Mouse (Mus musculus) CH12.LX (cell line): ENCODE data around the gene Tpk1. TPM values are rescaled to one million over a fixed set of nuclear protein-coding genes. Genes with fewer than 3 reads are reported as not detected.

ENCODE experiments used
- DNase-seq: peaks from one replicate; pipeline ENCODE4 v3.0.0-alpha.2; 2013; ENCODE audit errors: extremely low read depth
- H3K27ac ChIP-seq: 2 replicates; pipeline ENCODE4 v1.5.1; 2012; ENCODE audit warnings: low read depth, mild to moderate bottlenecking, control low read depth, moderate library complexity; ENCODE audit not compliant: insufficient read depth
- H3K27me3 ChIP-seq: replicated peaks from 2 replicates; pipeline ENCODE3; 2012; ENCODE audit warnings: inconsistent platforms
- H3K36me3 ChIP-seq, 2 experiments: replicated peaks in 1 of 2; 2 replicates each; pipeline versions ENCODE3 to v1.6.1; 2012; ENCODE audit warnings: inconsistent platforms in 1 of 2, low read length in 1 of 2, mild to moderate bottlenecking in 1 of 2, mixed read lengths in 1 of 2, moderate library complexity in 1 of 2; ENCODE audit not compliant: control insufficient read depth in 1 of 2, insufficient read depth in 1 of 2
- H3K4me1 ChIP-seq, 2 experiments: 2 replicates each; pipeline ENCODE4 v1.6.1; 2012; ENCODE audit warnings: inconsistent platforms in 1 of 2, moderate library complexity in 1 of 2; ENCODE audit not compliant: insufficient read depth in 2 of 2, control insufficient read depth in 1 of 2
- H3K4me2 ChIP-seq: 2 replicates; pipeline ENCODE4 v1.6.1; 2012; ENCODE audit warnings: low read depth, mild to moderate bottlenecking, control low read depth; ENCODE audit not compliant: poor library complexity, insufficient read depth, severe bottlenecking
- H3K4me3 ChIP-seq, 3 experiments: fragments of 150-350 bp in 1 of 3; sonication (generic) in 1 of 3; replicated peaks in 1 of 3; 2 replicates each; pipeline versions ENCODE3 to v1.5.1; 2011 to 2012; ENCODE audit warnings: low read depth in 2 of 3, low read length in 2 of 3, mild to moderate bottlenecking in 2 of 3, moderate library complexity in 2 of 3, control low read depth in 1 of 3, improper control_type of control experiment in 1 of 3, inconsistent platforms in 1 of 3, mixed read lengths in 1 of 3; ENCODE audit not compliant: poor library complexity in 1 of 3
- H3K79me2 ChIP-seq: replicated peaks from 2 replicates; pipeline ENCODE4 v1.6.1; 2012; ENCODE audit warnings: mild to moderate bottlenecking, moderate library complexity; ENCODE audit not compliant: control insufficient read depth, poor library complexity, insufficient read depth, severe bottlenecking; ENCODE audit errors: extremely low read depth
- H3K9ac ChIP-seq: 2 replicates; pipeline ENCODE4 v1.6.1; 2012; ENCODE audit warnings: low read depth, mild to moderate bottlenecking, control low read depth, moderate library complexity; ENCODE audit not compliant: insufficient read depth
- H3K9me3 ChIP-seq: replicated peaks from 2 replicates; pipeline ENCODE3; 2012; ENCODE audit warnings: low read length, inconsistent platforms, mixed read lengths
- BHLHE40 ChIP-seq: IDR thresholded peaks from 2 replicates; pipeline ENCODE4 v1.6.1; 2011; ENCODE audit warnings: mild to moderate bottlenecking, low read depth, low read length, improper control_type of control experiment
- CHD1 ChIP-seq: IDR thresholded peaks from 2 replicates; pipeline ENCODE4 v1.6.1; 2012; ENCODE audit warnings: low read depth, low read length, improper control_type of control experiment, inconsistent platforms
- ELF1 ChIP-seq: IDR thresholded peaks from 2 replicates; pipeline ENCODE4 v1.6.1; 2014; ENCODE audit warnings: low read depth, mild to moderate bottlenecking, inconsistent platforms, low read length, improper control_type of control experiment
- ETS1 ChIP-seq: conservative IDR thresholded peaks from 2 replicates; pipeline ENCODE4 v1.6.1; 2012; ENCODE audit warnings: low read depth, mild to moderate bottlenecking, inconsistent platforms, low read length, improper control_type of control experiment, moderate library complexity
- GABPA ChIP-seq: IDR thresholded peaks from 2 replicates; pipeline ENCODE4 v1.6.1; 2012; ENCODE audit warnings: low read depth, low read length, improper control_type of control experiment, inconsistent platforms; ENCODE audit not compliant: insufficient replicate concordance
- HCFC1 ChIP-seq: IDR thresholded peaks from 2 replicates; pipeline ENCODE4 v1.6.1; 2012; ENCODE audit warnings: low read depth, mild to moderate bottlenecking, inconsistent platforms, low read length, improper control_type of control experiment
- KAT2A ChIP-seq: IDR thresholded peaks from 2 replicates; pipeline ENCODE4 v1.6.1; 2012; ENCODE audit warnings: low read length, improper control_type of control experiment, inconsistent platforms; ENCODE audit not compliant: insufficient replicate concordance
- MAZ ChIP-seq: IDR thresholded peaks from 2 replicates; pipeline ENCODE4 v1.6.1; 2012; ENCODE audit warnings: low read depth, mild to moderate bottlenecking, inconsistent platforms, low read length, improper control_type of control experiment, moderate library complexity
- MXI1 ChIP-seq: IDR thresholded peaks from 2 replicates; pipeline ENCODE4 v1.6.1; 2011; ENCODE audit warnings: mild to moderate bottlenecking, low read depth, low read length, improper control_type of control experiment
- MYC ChIP-seq: IDR thresholded peaks from 2 replicates; pipeline ENCODE4 v1.6.1; 2011; ENCODE audit warnings: low read depth, mild to moderate bottlenecking, improper control_type of control experiment, low read length
- NRF1 ChIP-seq: IDR thresholded peaks from 2 replicates; pipeline ENCODE4 v1.6.1; 2014; ENCODE audit warnings: low read depth, mild to moderate bottlenecking, inconsistent platforms, low read length, improper control_type of control experiment, moderate library complexity
- POLR2A ChIP-seq: IDR thresholded peaks from 2 replicates; pipeline ENCODE4 v1.6.1; 2011; ENCODE audit warnings: low read depth, mild to moderate bottlenecking, improper control_type of control experiment, low read length
- RAD21 ChIP-seq: IDR thresholded peaks from 2 replicates; pipeline ENCODE4 v1.6.1; 2011; ENCODE audit warnings: low read depth, mild to moderate bottlenecking, low read length, improper control_type of control experiment, moderate library complexity
- RCOR1 ChIP-seq: conservative IDR thresholded peaks from 2 replicates; pipeline ENCODE4 v1.6.1; 2012; ENCODE audit warnings: low read depth, mild to moderate bottlenecking, inconsistent platforms, low read length, improper control_type of control experiment
- TBP ChIP-seq: conservative IDR thresholded peaks from 2 replicates; pipeline ENCODE4 v1.6.1; 2011; ENCODE audit warnings: low read depth, low read length, improper control_type of control experiment
- UBTF ChIP-seq: IDR thresholded peaks from 2 replicates; pipeline ENCODE4 v1.6.1; 2012; ENCODE audit warnings: low read depth, mild to moderate bottlenecking, inconsistent platforms, low read length, improper control_type of control experiment, moderate library complexity
- USF1 ChIP-seq: IDR thresholded peaks from 2 replicates; pipeline ENCODE4 v1.6.1; 2014; ENCODE audit warnings: low read depth, mild to moderate bottlenecking, inconsistent platforms, low read length, improper control_type of control experiment
- USF2 ChIP-seq: conservative IDR thresholded peaks from 2 replicates; pipeline ENCODE4 v1.6.1; 2011; ENCODE audit warnings: low read depth, low read length, improper control_type of control experiment
- ZNF384 ChIP-seq: IDR thresholded peaks from 2 replicates; pipeline ENCODE4 v1.6.1; 2012; ENCODE audit warnings: low read depth, low read length, improper control_type of control experiment, inconsistent platforms
- dilution Hi-C: fragments of 300-500 bp; cut with MboI; formaldehyde crosslinking; loops from 2 replicates; pipeline ENCODE4 v1.14.3; 2020; ENCODE audit warnings: low sequenced_read_pairs; ENCODE audit not compliant: extremely low pct_unique_long_range_greater_than_20kb, extremely low pct_ligation_motif_present
- in situ Hi-C: fragments of 300-500 bp; cut with MboI; formaldehyde crosslinking; loops from 3 replicates; pipeline ENCODE4 v1.14.3; 2019; ENCODE audit warnings: low sequenced_read_pairs, low pct_ligation_motif_present, low pct_unique_long_range_greater_than_20kb, mixed read lengths
- polyA plus RNA-seq: library from polyadenylated mRNA; unstranded; fragments of >175 nt; gene quantifications from 2 replicates; pipeline ENCODE4 v1.2.1, GENCODE M21; 2012; ENCODE audit warnings: low read depth; ENCODE audit not compliant: insufficient read length
- total RNA-seq, 2 experiments: library from RNA; depleted of rRNA; stranded (reverse); fragments of 300-350 nt in 1 of 2; fragments of >200 nt in 1 of 2; gene quantifications; 2 replicates each; pipeline ENCODE4 v1.2.3; 2012 to 2014

Tpk1 gene
- total and polyA plus RNA-seq, 3 experiments: 3.9 to 6.3 (median 4.8) TPM

DNA sequence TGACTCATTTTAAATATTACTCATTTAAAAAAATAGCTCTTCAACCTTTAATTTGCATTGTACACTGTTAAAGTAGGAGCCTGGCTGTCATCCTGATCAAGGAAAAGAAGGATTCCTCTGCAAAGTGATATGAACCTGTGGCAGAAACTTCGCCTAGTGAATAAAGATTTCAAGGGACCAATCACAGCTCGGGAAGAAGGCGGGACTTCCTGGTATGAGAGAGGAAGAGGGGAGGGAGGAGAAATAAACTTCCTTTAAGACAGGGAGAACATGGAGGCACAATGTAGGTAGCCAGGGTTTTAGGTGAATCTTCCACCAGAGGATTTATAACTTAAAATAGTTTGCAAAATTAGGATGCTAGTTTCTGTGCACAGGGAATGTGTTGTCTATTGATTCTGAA, 223.9 kb downstream of the Tpk1 start:
- H3K79me2 ChIP-seq: no peaks in the 10 kb centered on the region
- in situ Hi-C loops: no loop called here
- H3K27me3 ChIP-seq: no peaks in the 10 kb centered on the region
- no peak overlapping the region for H3K27ac ChIP-seq
- H3K9me3 ChIP-seq: no peaks in the 10 kb centered on the region
- TF ChIP-seq POLR2A (no peak), HCFC1 (0 out of 2 replicates have a peak, but pooled peaks have one; percentile 8), MAZ (no peak), MXI1 (no peak)
- H3K9ac ChIP-seq: 0 out of 2 replicates have a peak overlapping the region, but pooled peaks have one; percentile 26
- peak; percentile 46 for DNase-seq
- H3K4me2 ChIP-seq: no peak overlapping the region
- peak overlapping the region; percentile 20 to 53 (median 35) for H3K4me3 ChIP-seq
- no peaks in the 10 kb centered on the region for H3K4me1 ChIP-seq
- H3K36me3 ChIP-seq: peaks cover 0 to 2% of the 10 kb centered on the region in 2 experiments
- dilution Hi-C loops: no loop called here

DNA sequence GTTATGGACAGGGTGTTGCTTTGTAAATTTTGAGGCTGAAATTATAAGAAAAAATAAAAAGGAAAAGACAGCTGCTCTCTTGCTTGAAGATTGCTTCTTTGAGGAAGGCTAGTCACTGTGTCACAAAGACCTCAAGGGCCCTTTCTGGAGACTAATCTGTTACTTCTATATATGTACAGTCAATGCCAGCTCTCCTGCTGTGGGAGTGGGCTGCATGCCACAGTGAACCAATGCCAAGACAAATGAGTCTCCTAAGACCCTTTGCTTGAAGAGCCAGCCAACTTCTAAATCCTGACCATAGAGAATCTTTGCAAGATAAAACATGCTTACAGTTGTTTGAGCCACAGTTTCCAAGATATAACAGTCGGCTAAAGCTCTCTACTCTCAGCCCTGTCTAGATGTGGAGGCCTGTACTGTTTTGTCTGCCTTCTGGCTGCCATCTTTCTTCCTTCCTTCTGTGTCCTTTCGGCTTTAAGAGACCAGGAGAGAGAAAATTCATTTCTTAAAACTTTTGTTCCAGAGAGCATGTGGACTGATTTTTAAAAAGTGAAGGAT, 230.0 kb downstream of the Tpk1 start:
- no peaks in the 10 kb centered on the region for H3K79me2 ChIP-seq
- H3K9ac ChIP-seq: no peak overlapping the region
- H3K36me3 ChIP-seq: no peaks in the 10 kb centered on the region
- in situ Hi-C loops: no loop called here
- H3K27me3 ChIP-seq: no peaks in the 10 kb centered on the region
- no peak overlapping the region for H3K4me2 ChIP-seq
- dilution Hi-C loops: no loop called here
- no peaks in the 10 kb centered on the region for H3K4me1 ChIP-seq
- no peak overlapping the region for H3K27ac ChIP-seq
- no peak overlapping the region for H3K4me3 ChIP-seq
- TF ChIP-seq BHLHE40 (no peak), ETS1 (no peak), TBP (no peak), RCOR1 (no peak), CHD1 (no peak), GABPA (no peak), KAT2A (no peak), ELF1 (no peak), NRF1 (no peak), UBTF (no peak), USF1 (no peak), RAD21 (no peak), USF2 (no peak), MYC (no peak), ZNF384 (no peak)
- no peak for DNase-seq
- H3K9me3 ChIP-seq: no peaks in the 10 kb centered on the region
